Mouse (Mus musculus) heart, adult 2 months (tissue): Measurements from ENCODE around the gene Ten1.

Source experiments
- CTCF ChIP-seq: fragments of 200-600 bp; IDR thresholded peaks from 2 replicates; pipeline ENCODE4 v1.8.1; 2022; ENCODE audit warnings: antibody characterized with exemption, mild to moderate bottlenecking, moderate library complexity
- EP300 ChIP-seq: fragments of 200-500 bp; IDR thresholded peaks from 2 replicates; pipeline ENCODE4 v1.6.1; 2011; ENCODE audit warnings: low read depth, low read length, control low read depth; ENCODE audit not compliant: insufficient read depth
- POLR2A ChIP-seq: fragments of 200-500 bp; IDR thresholded peaks from 2 replicates; pipeline ENCODE4 v1.6.1; 2011; ENCODE audit warnings: mild to moderate bottlenecking, low read depth, low read length, control low read depth; ENCODE audit not compliant: insufficient read depth

DNA sequence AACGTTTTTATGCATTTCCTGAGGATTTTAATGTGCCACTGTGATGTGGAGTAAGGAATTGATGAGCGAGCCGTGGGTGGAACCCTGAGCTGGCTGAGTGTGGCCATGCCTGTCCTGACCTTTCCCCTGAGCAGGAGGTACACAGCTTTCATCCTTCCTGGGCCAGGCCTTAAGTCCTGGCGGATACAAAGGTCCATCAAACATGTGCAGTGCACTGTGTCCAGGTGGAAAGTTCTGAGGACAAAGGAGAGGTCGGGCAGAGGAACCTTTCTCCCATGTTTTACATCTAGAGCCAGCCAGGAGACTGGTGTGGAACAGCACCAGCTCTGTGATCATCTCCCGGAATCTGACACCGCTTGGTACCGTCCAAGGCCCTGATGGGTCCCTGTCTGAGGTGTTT, 10.6 kb downstream of the Ten1 start:
- TF ChIP-seq CTCF (no peak), POLR2A (no peak), EP300 (no peak)
